Mouse (Mus musculus) embryonic facial prominence, embryonic 13.5 days (tissue): ENCODE results near the gene Tbx5. TPM values are rescaled to one million over a fixed set of nuclear protein-coding genes. Genes with fewer than 3 reads are reported as not detected.

ENCODE experiments used
- ATAC-seq: fragments of 200-750 bp; cut with Nextera tagmentation; 2 replicates; pipeline ENCODE4 v1.8.0; 2017; ENCODE audit warnings: low read depth; ENCODE audit not compliant: insufficient number of reproducible peaks, insufficient read depth, low FRiP score, low TSS enrichment
- H3K27ac ChIP-seq: fragments of 300-500 bp; sonication (generic); 2 replicates; pipeline ENCODE4 v1.5.1; 2015; ENCODE audit warnings: moderate library complexity, mild to moderate bottlenecking, inconsistent platforms
- H3K27me3 ChIP-seq: fragments of 300-500 bp; sonication (generic); 2 replicates; pipeline ENCODE4 v1.6.1; 2015; ENCODE audit warnings: mild to moderate bottlenecking, inconsistent platforms
- H3K36me3 ChIP-seq: fragments of 300-500 bp; sonication (generic); 2 replicates; pipeline ENCODE4 v1.6.1; 2015; ENCODE audit warnings: mild to moderate bottlenecking, inconsistent platforms
- H3K4me1 ChIP-seq: fragments of 300-500 bp; sonication (generic); 2 replicates; pipeline ENCODE4 v1.6.1; 2015; ENCODE audit warnings: inconsistent platforms
- H3K4me2 ChIP-seq: fragments of 300-500 bp; sonication (generic); 2 replicates; pipeline ENCODE4 v1.6.1; 2015; ENCODE audit warnings: moderate library complexity, mild to moderate bottlenecking, inconsistent platforms
- H3K4me3 ChIP-seq: fragments of 300-500 bp; sonication (generic); 2 replicates; pipeline ENCODE4 v1.5.1; 2015; ENCODE audit warnings: mild to moderate bottlenecking, inconsistent platforms
- H3K9ac ChIP-seq: fragments of 300-500 bp; sonication (generic); 2 replicates; pipeline ENCODE4 v1.6.1; 2015; ENCODE audit warnings: mild to moderate bottlenecking, inconsistent platforms
- H3K9me3 ChIP-seq: fragments of 300-500 bp; sonication (generic); 2 replicates; pipeline ENCODE4 v1.6.1; 2016; ENCODE audit warnings: inconsistent platforms
- WGBS: fragments of 180-500 bp; shearing (Covaris S2); methylation state at CpG from one replicate; pipeline ENCODE4 v1.1.7; 2015; ENCODE audit warnings: mixed read lengths; 5-methylcytosine and 5-hydroxymethylcytosine counted together
- polyA plus RNA-seq: library from polyadenylated mRNA; unstranded; fragments of >200 nt; fragmentation: Nextera tagmentation; extraction: Ambion mirVana; gene quantifications from 2 replicates; pipeline ENCODE4 v1.2.1, GENCODE M21; 2015

Tbx5 gene
- polyA plus RNA-seq, 1 experiment from 2014 or later = 1.4 TPM

- no peaks in the 10 kb centered on the region for H3K9me3 ChIP-seq
- no peak overlapping the region for H3K9ac ChIP-seq
- H3K27me3 ChIP-seq = peaks cover 94% of the 10 kb centered on the region
- H3K4me2 ChIP-seq = no peak overlapping the region
- H3K4me3 ChIP-seq = no peak overlapping the region
- no peaks in the 10 kb centered on the region for H3K36me3 ChIP-seq
- no peak for ATAC-seq
- H3K4me1 ChIP-seq = no peaks in the 10 kb centered on the region
- no peak overlapping the region for H3K27ac ChIP-seq
- WGBS = 83% methylated on average over 6 of the region's 6 CpGs
Observed at GRCm38 (mm10) chr5:119820452-119820851, 12.0 kb upstream of the Tbx5 start.

- no peak overlapping the region for H3K27ac ChIP-seq
- no peaks in the 10 kb centered on the region for H3K9me3 ChIP-seq
- H3K4me3 ChIP-seq = no peak overlapping the region
- no peak overlapping the region for H3K9ac ChIP-seq
- H3K27me3 ChIP-seq = peaks cover 94% of the 10 kb centered on the region
- no peaks in the 10 kb centered on the region for H3K4me1 ChIP-seq
- H3K36me3 ChIP-seq = no peaks in the 10 kb centered on the region
- no peak for ATAC-seq
- H3K4me2 ChIP-seq = no peak overlapping the region
- WGBS = 53% methylated on average over 2 of the region's 2 CpGs
Observed at GRCm38 (mm10) chr5:119821506-119821905, 11.0 kb upstream of the Tbx5 start.

- Histone ChIP-seq H3K36me3 (no peaks in the 10 kb centered on the region), H3K9me3 (no peaks in the 10 kb centered on the region), H3K27ac (no peak overlapping the region), H3K27me3 (peaks cover 99% of the 10 kb centered on the region), H3K4me3 (no peak overlapping the region), H3K4me1 (peaks cover 10% of the 10 kb centered on the region), H3K4me2 (no peak overlapping the region), H3K9ac (no peak overlapping the region)
- no peak for ATAC-seq
- 65% methylated on average over 6 of the region's 6 CpGs for WGBS
Observed at GRCm38 (mm10) chr5:119827341-119827740, 5.1 kb upstream of the Tbx5 start.

- H3K4me1 ChIP-seq = peaks cover 19% of the 10 kb centered on the region
- no peaks in the 10 kb centered on the region for H3K9me3 ChIP-seq
- no peaks in the 10 kb centered on the region for H3K36me3 ChIP-seq
- peaks cover 99% of the 10 kb centered on the region for H3K27me3 ChIP-seq
- H3K9ac ChIP-seq = no peak overlapping the region
- no peak overlapping the region; the same call in 1 of the 2 replicates for H3K4me2 ChIP-seq
- no peak overlapping the region for H3K4me3 ChIP-seq
- WGBS = 7% methylated on average over 8 of the region's 8 CpGs
- no peak overlapping the region for H3K27ac ChIP-seq
- ATAC-seq = no peak
Observed at GRCm38 (mm10) chr5:119830611-119831010, 1.9 kb upstream of the Tbx5 start.

DNA sequence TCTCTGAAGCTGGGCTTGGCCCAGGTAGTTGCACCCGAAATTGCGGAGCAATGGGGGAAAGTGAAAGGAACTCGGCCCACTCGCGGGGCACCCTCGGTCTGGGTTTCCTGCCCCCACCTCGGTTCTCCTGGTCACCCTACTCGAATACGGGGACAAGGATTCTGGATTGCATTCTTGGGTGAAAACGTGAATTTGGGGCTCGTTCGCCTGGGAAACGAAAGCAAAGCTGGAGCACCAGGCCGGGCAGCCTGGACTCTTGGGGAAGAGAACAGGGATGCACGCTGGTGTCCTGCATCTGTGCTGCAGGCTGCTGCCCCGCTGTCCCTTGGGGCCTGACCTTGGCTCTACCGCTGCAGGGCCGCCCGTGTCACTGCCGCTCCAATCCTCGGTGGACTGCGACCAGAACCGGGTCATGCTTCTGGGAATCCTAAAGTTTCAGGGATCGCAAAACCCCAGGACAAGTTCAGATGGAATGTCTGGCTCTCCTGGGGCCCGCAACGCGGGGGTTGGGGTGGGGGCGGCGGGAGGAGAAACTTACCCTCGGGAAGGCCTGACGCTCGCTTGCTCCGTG is 1.2 kb upstream of the Tbx5 start:
- 2% methylated on average over 33 of the region's 33 CpGs for WGBS
- Histone ChIP-seq H3K36me3 (no peaks in the 10 kb centered on the region), H3K9me3 (no peaks in the 10 kb centered on the region), H3K4me1 (peaks cover 21% of the 10 kb centered on the region), H3K9ac (no peak overlapping the region), H3K27ac (no peak overlapping the region), H3K4me2 (peak overlapping the region; percentile 33), H3K27me3 (peaks cover 100% of the 10 kb centered on the region), H3K4me3 (peak overlapping the region; percentile 16)
- no peak for ATAC-seq

DNA sequence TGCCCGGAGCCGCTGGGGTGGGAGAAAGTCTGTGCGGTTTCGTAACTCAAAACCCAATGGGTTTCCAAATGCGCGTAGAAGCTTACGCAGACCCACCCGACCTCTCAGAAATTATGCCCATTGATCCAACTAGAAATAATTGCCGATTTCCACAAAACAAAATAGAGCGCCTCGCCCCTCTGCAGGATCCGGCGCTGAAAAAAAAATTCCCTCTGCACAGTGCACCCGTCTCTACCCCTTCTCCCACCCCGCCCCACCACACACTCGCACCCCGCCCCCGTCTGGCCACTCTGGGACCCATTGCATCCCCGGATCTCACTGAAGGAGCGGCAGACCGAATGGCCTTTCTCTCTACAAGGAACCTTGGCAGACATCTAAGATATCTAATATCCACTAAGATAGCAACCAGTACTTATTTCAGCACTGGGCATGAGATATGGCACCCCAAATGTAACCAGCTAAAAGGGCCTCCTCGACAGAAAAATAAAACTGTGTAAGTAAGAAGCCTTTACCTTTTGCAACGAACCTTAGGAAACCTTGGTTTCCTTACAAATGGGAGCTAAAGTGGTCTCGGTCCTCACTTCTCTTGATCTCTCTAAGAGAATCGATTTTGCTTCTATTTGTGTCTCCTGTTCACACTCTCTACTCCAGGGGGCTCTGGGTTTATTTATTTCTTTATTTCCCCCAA is 533 bp upstream of the Tbx5 start:
- no peak for ATAC-seq
- Histone ChIP-seq H3K9me3 (no peaks in the 10 kb centered on the region), H3K4me1 (peaks cover 25% of the 10 kb centered on the region), H3K4me3 (0 out of 2 replicates have a peak overlapping the region, but pooled peaks have one; percentile 16), H3K27me3 (peaks cover 100% of the 10 kb centered on the region), H3K4me2 (peak overlapping the region; percentile 33), H3K9ac (no peak overlapping the region), H3K36me3 (no peaks in the 10 kb centered on the region), H3K27ac (no peak overlapping the region)
- WGBS = 1% methylated on average over 25 of the region's 25 CpGs

DNA sequence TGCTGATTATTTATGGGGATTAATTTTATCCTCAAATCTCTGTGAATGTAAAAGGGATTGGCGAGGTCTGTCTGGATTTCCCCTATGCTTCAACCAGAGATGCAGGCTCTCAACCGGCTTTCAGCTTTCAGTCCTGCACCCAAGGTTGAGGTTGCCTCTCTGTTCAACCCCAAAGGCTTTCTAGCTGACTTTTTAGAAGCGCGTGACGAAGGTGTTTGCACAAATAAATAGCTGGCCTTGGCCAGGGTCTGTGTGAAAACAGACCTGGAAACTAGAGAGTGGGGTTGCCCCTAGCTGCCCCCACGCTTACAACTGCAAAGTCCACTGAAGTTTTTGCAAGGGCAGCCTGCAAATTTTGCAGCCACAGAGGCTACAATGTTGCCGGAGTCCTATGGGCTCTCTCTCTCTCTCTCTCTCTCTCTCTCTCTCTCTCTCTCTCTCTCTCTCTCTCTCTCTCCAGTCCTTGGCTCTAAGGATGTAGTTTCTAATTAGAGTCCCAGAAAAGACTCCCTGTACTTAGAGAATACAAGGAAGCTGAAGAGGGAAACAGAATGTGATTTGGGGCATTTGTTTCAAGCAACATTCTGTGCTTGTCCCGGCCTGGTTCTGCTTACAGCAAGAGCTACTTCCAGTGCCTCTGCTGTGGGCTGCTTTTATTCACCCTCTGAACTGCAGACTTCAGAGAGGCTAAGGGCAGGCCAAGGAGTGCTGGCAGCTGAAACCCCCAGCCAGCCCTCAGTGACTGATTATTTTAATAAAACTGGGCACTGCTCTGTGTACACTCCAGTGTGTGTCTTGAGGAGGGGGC is 959 bp downstream of the Tbx5 start:
- H3K9ac ChIP-seq = no peak overlapping the region
- H3K4me2 ChIP-seq = no peak overlapping the region
- H3K27ac ChIP-seq = no peak overlapping the region
- no peak overlapping the region for H3K4me3 ChIP-seq
- H3K36me3 ChIP-seq = no peaks in the 10 kb centered on the region
- 7% methylated on average over 8 of the region's 8 CpGs for WGBS
- peaks cover 99% of the 10 kb centered on the region for H3K27me3 ChIP-seq
- H3K9me3 ChIP-seq = no peaks in the 10 kb centered on the region
- peaks cover 26% of the 10 kb centered on the region for H3K4me1 ChIP-seq
- ATAC-seq = no peak

GRCm38 (mm10) chr5:119834031-119834403 is 1.5 kb downstream of the Tbx5 start:
- Histone ChIP-seq H3K27ac (no peak overlapping the region), H3K4me3 (no peak overlapping the region)

DNA sequence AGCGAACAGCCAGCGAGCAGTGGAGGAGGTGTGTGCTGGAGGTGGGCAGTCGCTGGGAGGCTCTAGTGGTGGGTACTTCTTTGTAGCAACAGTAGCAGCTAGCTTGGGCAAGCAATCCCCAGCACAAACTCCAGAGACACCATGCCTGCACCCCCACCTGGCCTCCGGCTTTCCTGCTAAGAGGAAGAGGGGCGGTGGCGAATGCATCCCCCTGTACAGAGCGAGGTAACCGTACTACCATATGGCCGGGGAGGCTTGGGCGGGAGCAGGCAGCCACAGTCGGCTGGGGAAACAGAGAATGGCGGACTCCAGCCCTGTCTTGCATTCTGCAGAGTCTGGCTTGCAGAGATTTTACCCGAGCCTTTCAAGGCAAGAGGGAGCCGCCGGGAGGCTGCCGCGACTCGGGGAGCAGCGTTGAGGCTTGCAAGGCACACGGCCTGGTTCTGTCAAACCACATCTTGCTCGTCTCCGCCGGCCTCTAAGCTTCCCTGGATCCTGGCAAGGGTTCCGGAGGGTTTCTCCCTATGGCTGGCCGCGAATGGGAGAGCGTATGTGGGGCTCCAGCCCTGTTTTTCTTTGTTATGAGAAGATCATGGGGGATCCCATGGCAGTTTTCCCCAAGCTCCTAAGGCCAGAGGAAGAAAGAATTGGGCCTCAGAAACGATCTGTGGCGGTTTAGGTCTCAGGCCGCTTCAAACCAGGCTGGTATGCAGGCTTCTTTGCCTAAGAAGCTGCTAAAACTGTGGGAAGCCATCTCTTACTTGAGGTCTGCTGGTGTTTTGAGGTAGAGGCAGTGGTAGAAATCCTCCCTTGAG is 2.8 kb downstream of the Tbx5 start:
- peaks cover 37% of the 10 kb centered on the region for H3K4me1 ChIP-seq
- H3K9ac ChIP-seq = peak overlapping the region; percentile 49; the same call in 1 of the 2 replicates
- peak overlapping the region; percentile 31 for H3K4me3 ChIP-seq
- no peak overlapping the region; the same call in 1 of the 2 replicates for H3K27ac ChIP-seq
- peaks cover 99% of the 10 kb centered on the region for H3K27me3 ChIP-seq
- WGBS = 1% methylated on average over 30 of the region's 30 CpGs
- H3K36me3 ChIP-seq = no peaks in the 10 kb centered on the region
- peak overlapping the region; percentile 48 for H3K4me2 ChIP-seq
- ATAC-seq = no peak
- H3K9me3 ChIP-seq = no peaks in the 10 kb centered on the region

More at GRCm38 (mm10) chr5:119834031-119834403, 1.5 kb downstream of the Tbx5 start:
- peaks cover 99% of the 10 kb centered on the region for H3K27me3 ChIP-seq
- ATAC-seq = no peak
- peaks cover 26% of the 10 kb centered on the region for H3K4me1 ChIP-seq
- 3% methylated on average over 2 of the region's 2 CpGs for WGBS
- no peaks in the 10 kb centered on the region for H3K9me3 ChIP-seq
- no peak overlapping the region for H3K4me2 ChIP-seq
- no peaks in the 10 kb centered on the region for H3K36me3 ChIP-seq
- no peak overlapping the region for H3K9ac ChIP-seq

- H3K4me1 ChIP-seq = peaks cover 38% of the 10 kb centered on the region
- peak overlapping the region; percentile 31; the same call in 1 of the 2 replicates for H3K4me3 ChIP-seq
- WGBS = 3% methylated on average over 12 of the region's 12 CpGs
- peak overlapping the region; percentile 48; the same call in 1 of the 2 replicates for H3K4me2 ChIP-seq
- no peak for ATAC-seq
- no peaks in the 10 kb centered on the region for H3K36me3 ChIP-seq
- H3K27me3 ChIP-seq = peaks cover 99% of the 10 kb centered on the region
- H3K9ac ChIP-seq = peak overlapping the region; percentile 49; the same call in 1 of the 2 replicates
- H3K27ac ChIP-seq = no peak overlapping the region
- no peaks in the 10 kb centered on the region for H3K9me3 ChIP-seq
Observed at GRCm38 (mm10) chr5:119835868-119836209, 3.4 kb downstream of the Tbx5 start.

- peaks cover 99% of the 10 kb centered on the region for H3K27me3 ChIP-seq
- H3K27ac ChIP-seq = no peak overlapping the region
- no peak for ATAC-seq
- no peak overlapping the region for H3K9ac ChIP-seq
- WGBS = 2% methylated on average over 28 of the region's 28 CpGs
- H3K36me3 ChIP-seq = no peaks in the 10 kb centered on the region
- H3K9me3 ChIP-seq = no peaks in the 10 kb centered on the region
- peak overlapping the region; percentile 14; the same call in 1 of the 2 replicates for H3K4me2 ChIP-seq
- H3K4me1 ChIP-seq = peaks cover 29% of the 10 kb centered on the region
- H3K4me3 ChIP-seq = no peak overlapping the region
Observed at GRCm38 (mm10) chr5:119836618-119837305, 4.3 kb downstream of the Tbx5 start.
